In the genomic region with DNA sequence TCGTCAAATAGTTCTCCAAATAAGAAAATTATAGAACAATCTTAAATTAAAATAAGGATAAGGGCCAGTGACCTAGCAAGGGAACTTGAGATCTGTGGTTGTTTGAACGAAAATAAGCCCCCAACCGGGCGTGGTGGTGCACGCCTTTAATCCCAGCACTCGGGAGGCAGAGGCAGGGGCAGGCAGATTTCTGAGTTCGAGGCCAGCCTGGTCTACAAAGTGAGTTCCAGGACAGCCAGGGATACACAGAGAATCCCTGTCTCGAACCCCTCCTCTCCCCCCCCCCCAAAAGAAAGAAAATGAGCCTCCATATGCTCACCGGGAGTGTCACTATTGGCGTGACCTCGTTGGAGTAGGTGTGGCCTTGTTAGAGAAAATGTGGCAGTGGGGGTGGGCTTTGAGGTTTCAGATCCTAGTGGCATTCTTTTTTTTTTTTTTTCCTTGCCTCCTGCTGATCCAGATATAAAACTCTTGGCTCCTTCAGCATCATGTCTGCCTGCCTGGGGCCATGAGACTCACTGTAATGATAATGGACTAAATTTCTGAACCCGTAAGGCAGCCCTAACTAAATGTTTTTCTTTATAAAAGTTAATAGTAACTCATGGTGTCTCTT, we compare ENCODE assay signal across 9 mouse cellular contexts. TPM values are rescaled to one million over a fixed set of nuclear protein-coding genes. Genes with fewer than 3 reads are reported as not detected.
DNase-seq lines count a peak whose midpoint lies in the region; ATAC-seq and TF ChIP-seq lines count a peak whose summit lies in the region.
"Had no signal": no experiment of that assay in that cellular context is flagged by ENCODE, and none has a peak within 500 bp of the region (broad histone marks: within the 10 kb centered on the region; RNA-seq: fewer than 3 reads in every experiment).

No protein-coding gene starts in this region.

- no peaks in the 10 kb centered on the region for H3K27me3 ChIP-seq in limb, embryonic 10.5 days (ENCODE audit: low read depth, poor library complexity, severe bottlenecking)
- no peaks in the 10 kb centered on the region for H3K27me3 ChIP-seq in midbrain, embryonic 14.5 days (ENCODE audit: control insufficient read depth, insufficient read depth, low read length)
- H3K27me3 ChIP-seq: embryonic facial prominence, embryonic 12.5 days; stomach, embryonic 15.5 days had no signal

- intact Hi-C loops in heart, postnatal 10 days (cut with DNase I): no loop called here

- no peak overlapping the region for H3K9ac ChIP-seq in midbrain, embryonic 14.5 days (replicated peaks; ENCODE audit: low read length)

- peak; percentile 90 for DNase-seq in heart, adult 11 months
- no peak for DNase-seq in heart, postnatal 10 days
- peak; percentile 12 for DNase-seq in thymus, postnatal 14 days
- no peak for DNase-seq in thymus, postnatal 0 days (ENCODE audit: low spot score)
- no peak for DNase-seq in limb, embryonic 10.5 days (ENCODE audit: low spot score)
- DNase-seq in midbrain, embryonic 14.5 days: no peak
- DNase-seq in lung, adult 2 months: no peak

- no peak overlapping the region for H3K27ac ChIP-seq in limb, embryonic 10.5 days
- no peak overlapping the region for H3K27ac ChIP-seq in midbrain, embryonic 14.5 days (replicated peaks; ENCODE audit: low read depth, low read length)
- H3K27ac ChIP-seq: stomach, embryonic 15.5 days had no signal

- no peak for ATAC-seq in midbrain, embryonic 14.5 days (ENCODE audit: low FRiP score, low TSS enrichment)

- H3K36me3 ChIP-seq in limb, embryonic 10.5 days: peaks cover 24% of the 10 kb centered on the region
- peaks cover 13% of the 10 kb centered on the region for H3K36me3 ChIP-seq in midbrain, embryonic 14.5 days (ENCODE audit: control insufficient read depth, insufficient read depth, low read length)

- no peak for TF ChIP-seq CTCF in lung, adult 2 months (IDR thresholded peaks at IDR 0.05; ENCODE audit: insufficient read depth, low read length)

- H3K4me3 ChIP-seq in limb, embryonic 10.5 days: peak overlapping the region; percentile 94; the same call in 1 of the 2 replicates
- H3K4me3 ChIP-seq in midbrain, embryonic 14.5 days (replicated peaks; ENCODE audit: low read depth, low read length): no peak overlapping the region
- no peak overlapping the region for H3K4me3 ChIP-seq in lung, adult 2 months (replicated peaks; ENCODE audit: extremely low read depth, low read depth, low read length)

- 80% methylated on average over 12 of the region's 12 CpGs for WGBS in limb, embryonic 10.5 days
- WGBS in midbrain, embryonic 14.5 days: 89% methylated on average over 12 of the region's 12 CpGs
- 88% methylated on average over 12 of the region's 12 CpGs for WGBS in lung, adult 2 months

- H3K9me3 ChIP-seq in limb, embryonic 10.5 days (replicated peaks): no peaks in the 10 kb centered on the region
- no peaks in the 10 kb centered on the region for H3K9me3 ChIP-seq in midbrain, embryonic 14.5 days (ENCODE audit: control insufficient read depth, low read length)
- H3K9me3 ChIP-seq: embryonic facial prominence, embryonic 12.5 days; stomach, embryonic 15.5 days had no signal

- H3K4me2 ChIP-seq in midbrain, embryonic 14.5 days (ENCODE audit: low read length): no peak overlapping the region

- no peak for TF ChIP-seq POLR2A in lung, adult 2 months (IDR thresholded peaks at IDR 0.05; ENCODE audit: borderline replicate concordance, extremely low read depth, low read depth, low read length)

- H3K4me1 ChIP-seq in limb, embryonic 10.5 days: peaks cover 9% of the 10 kb centered on the region
- peaks cover 7% of the 10 kb centered on the region; the same call in 1 of the 2 replicates for H3K4me1 ChIP-seq in midbrain, embryonic 14.5 days (ENCODE audit: control insufficient read depth, insufficient read depth, low read length)
- peaks cover 3% of the 10 kb centered on the region; the same call in 1 of the 2 replicates for H3K4me1 ChIP-seq in lung, adult 2 months (ENCODE audit: control insufficient read depth, insufficient read depth, low read length)

RNA-seq across cellular contexts. Expression of a gene that starts 0.8 kb away (rescaled TPM):
- 10 to 100 TPM; 12.9 to 15.9 TPM for total RNA-seq in heart, postnatal 10 days (2021)
- 53.2 and 54.2 TPM in 2 replicates for polyA plus RNA-seq in thymus, postnatal 0 days (2015; fragmentation: Nextera tagmentation; extraction: Ambion mirVana)
- polyA plus RNA-seq in limb, embryonic 10.5 days (2016; fragmentation: Nextera tagmentation; extraction: Ambion mirVana): 59.0 and 71.6 TPM in 2 replicates
- polyA plus RNA-seq in midbrain, embryonic 14.5 days (2014; fragmentation: Nextera tagmentation; extraction: Ambion mirVana): 105 and 126 TPM in 2 replicates
- polyA plus RNA-seq in lung, adult 2 months (2012; rRNA removed): 2.6 and 4.2 TPM in 2 replicates

RNA-seq across cellular contexts. Expression of a gene that starts 24.7 kb away (rescaled TPM):
- total RNA-seq in heart, postnatal 10 days (2021): 10 to 100 TPM; 10.4 to 13.0 TPM
- 9.8 and 10.1 TPM in 2 replicates for polyA plus RNA-seq in thymus, postnatal 0 days (2015; fragmentation: Nextera tagmentation; extraction: Ambion mirVana)
- polyA plus RNA-seq in limb, embryonic 10.5 days (2016; fragmentation: Nextera tagmentation; extraction: Ambion mirVana): 20.7 and 23.5 TPM in 2 replicates
- 21.6 and 25.5 TPM in 2 replicates for polyA plus RNA-seq in midbrain, embryonic 14.5 days (2014; fragmentation: Nextera tagmentation; extraction: Ambion mirVana)
- 4.2 and 5.6 TPM in 2 replicates for polyA plus RNA-seq in lung, adult 2 months (2012; rRNA removed)

Comparison
In these comparisons a context has a peak if more than half of its experiments do, and no peak if none do; other contexts are left out.
1. DNase-seq: peak in heart, adult 11 months (single experiment) and thymus, postnatal 14 days (single experiment); none in heart, postnatal 10 days (0 of 2), thymus, postnatal 0 days (single experiment), limb, embryonic 10.5 days (single experiment), midbrain, embryonic 14.5 days (single experiment) and lung, adult 2 months (single experiment).
2. RNA of a gene that starts 0.8 kb away (polyA plus RNA-seq): 105 to 126 TPM in midbrain, embryonic 14.5 days, 59.0 to 71.6 TPM in limb, embryonic 10.5 days and 53.2 to 54.2 TPM in thymus, postnatal 0 days; 2.6 to 4.2 TPM in lung, adult 2 months; every median in the first group is over 10 times any median in the second.